Mouse (Mus musculus) forebrain, embryonic 15.5 days (tissue): ENCODE measurements at regions not wholly inside any gene's neighbourhood (a gene's known extent, or its start where the extent isn't known, plus 50 kb on each side); places are given as distances from the start of the nearest gene placed in this dataset.

ENCODE experiments used
- ATAC-seq: fragments of 200-750 bp; cut with Nextera tagmentation; replicated peaks from 2 replicates; pipeline ENCODE4 v1.8.0; 2017; ENCODE audit warnings: mild to moderate bottlenecking, moderate TSS enrichment, moderate library complexity
- H3K27ac ChIP-seq: fragments of 300-500 bp; sonication (generic); replicated peaks from 2 replicates; pipeline ENCODE4 v1.5.1; 2015; ENCODE audit warnings: mild to moderate bottlenecking, inconsistent platforms
- H3K27me3 ChIP-seq: fragments of 300-500 bp; sonication (generic); 2 replicates; pipeline ENCODE4 v1.6.1; 2015; ENCODE audit warnings: inconsistent platforms
- H3K36me3 ChIP-seq: fragments of 300-500 bp; sonication (generic); 2 replicates; pipeline ENCODE4 v1.6.1; 2015; ENCODE audit warnings: mild to moderate bottlenecking, inconsistent platforms
- H3K4me1 ChIP-seq: fragments of 300-500 bp; sonication (generic); 2 replicates; pipeline ENCODE4 v1.6.1; 2015; ENCODE audit warnings: inconsistent platforms
- H3K4me2 ChIP-seq: fragments of 300-500 bp; sonication (generic); replicated peaks from 2 replicates; pipeline ENCODE4 v1.6.1; 2015; ENCODE audit warnings: mild to moderate bottlenecking, inconsistent platforms
- H3K4me3 ChIP-seq: fragments of 300-500 bp; sonication (generic); 2 replicates; pipeline ENCODE4 v1.5.1; 2015; ENCODE audit warnings: mild to moderate bottlenecking, inconsistent platforms
- H3K9ac ChIP-seq: fragments of 300-500 bp; sonication (generic); replicated peaks from 2 replicates; pipeline ENCODE4 v1.6.1; 2015; ENCODE audit warnings: mild to moderate bottlenecking, inconsistent platforms
- H3K9me3 ChIP-seq: fragments of 300-500 bp; sonication (generic); 2 replicates; pipeline ENCODE4 v1.6.1; 2016; ENCODE audit warnings: inconsistent platforms
- WGBS: fragments of 180-500 bp; shearing (Covaris S2); methylation state at CpG from one replicate; pipeline ENCODE4 v1.1.7; 2015; ENCODE audit warnings: mixed read lengths; 5-methylcytosine and 5-hydroxymethylcytosine counted together

GRCm38 (mm10) chr1:81904056-81904455, 328.9 kb upstream of the Gm9747 start:
- Histone ChIP-seq H3K4me3 (no peak overlapping the region), H3K36me3 (no peaks in the 10 kb centered on the region), H3K4me1 (no peaks in the 10 kb centered on the region), H3K27ac (no peak overlapping the region), H3K4me2 (no peak overlapping the region), H3K27me3 (no peaks in the 10 kb centered on the region), H3K9me3 (no peaks in the 10 kb centered on the region), H3K9ac (no peak overlapping the region)
- ATAC-seq, result no peak
- 88% methylated on average over 3 of the region's 3 CpGs for WGBS

GRCm38 (mm10) chr1:81912607-81913006, 320.3 kb upstream of the Gm9747 start:
- Histone ChIP-seq H3K27me3 (no peaks in the 10 kb centered on the region), H3K9me3 (no peaks in the 10 kb centered on the region), H3K4me2 (no peak overlapping the region), H3K4me1 (no peaks in the 10 kb centered on the region), H3K27ac (no peak overlapping the region), H3K4me3 (no peak overlapping the region), H3K9ac (no peak overlapping the region), H3K36me3 (no peaks in the 10 kb centered on the region)
- ATAC-seq, result no peak

DNA sequence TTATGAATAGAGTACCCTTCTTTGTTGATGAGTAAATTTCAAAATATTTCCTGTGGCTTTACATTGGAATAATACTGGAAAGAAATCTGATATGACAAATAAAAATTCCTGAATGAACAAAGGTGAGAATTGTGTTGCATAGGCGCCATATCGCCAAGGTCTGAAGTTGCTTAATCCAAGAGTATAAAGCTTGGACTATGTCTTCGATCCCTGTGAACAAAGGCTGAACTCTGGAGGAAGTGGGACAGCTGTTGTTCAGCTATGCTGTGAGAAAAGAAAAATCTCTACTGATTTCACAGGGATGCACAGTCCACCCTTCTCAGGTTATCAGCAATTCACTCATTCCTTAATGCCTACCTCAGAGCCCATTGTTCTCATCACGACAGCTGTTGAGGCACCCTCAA, 319.3 kb upstream of the Gm9747 start:
- no peak for ATAC-seq
- WGBS, result 80% methylated on average over 4 of the region's 4 CpGs

DNA sequence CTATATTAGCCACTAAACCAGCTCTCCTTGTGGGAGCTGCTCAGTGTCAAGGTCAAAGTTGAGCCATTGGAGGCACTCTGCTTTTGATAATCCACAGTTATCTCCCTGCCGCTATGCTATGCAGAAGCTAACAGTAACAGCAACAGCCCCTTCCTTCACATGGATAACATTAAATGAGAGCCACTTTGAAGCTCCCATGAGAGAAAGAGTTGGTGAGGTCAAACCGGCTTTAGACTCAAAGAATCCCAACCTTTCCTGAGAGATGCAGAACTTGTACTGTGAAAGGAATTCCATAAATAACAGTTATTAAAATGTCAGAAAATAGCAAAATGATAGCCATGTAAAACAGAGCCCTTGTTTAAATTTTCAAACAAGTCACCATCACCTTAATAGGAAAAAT, 316.1 kb upstream of the Gm9747 start:
- WGBS, result 88% methylated on average over 2 of the region's 2 CpGs
- ATAC-seq, result no peak
- Histone ChIP-seq H3K36me3 (no peaks in the 10 kb centered on the region), H3K4me2 (no peak overlapping the region), H3K9ac (no peak overlapping the region), H3K27me3 (no peaks in the 10 kb centered on the region), H3K27ac (no peak overlapping the region), H3K4me1 (no peaks in the 10 kb centered on the region), H3K9me3 (no peaks in the 10 kb centered on the region), H3K4me3 (no peak overlapping the region)

More for the DNA sequence above, 319.3 kb upstream of the Gm9747 start:
- Histone ChIP-seq H3K36me3 (no peaks in the 10 kb centered on the region), H3K9ac (no peak overlapping the region), H3K4me2 (no peak overlapping the region), H3K4me3 (no peak overlapping the region), H3K9me3 (no peaks in the 10 kb centered on the region), H3K27me3 (no peaks in the 10 kb centered on the region), H3K27ac (no peak overlapping the region), H3K4me1 (no peaks in the 10 kb centered on the region)

DNA sequence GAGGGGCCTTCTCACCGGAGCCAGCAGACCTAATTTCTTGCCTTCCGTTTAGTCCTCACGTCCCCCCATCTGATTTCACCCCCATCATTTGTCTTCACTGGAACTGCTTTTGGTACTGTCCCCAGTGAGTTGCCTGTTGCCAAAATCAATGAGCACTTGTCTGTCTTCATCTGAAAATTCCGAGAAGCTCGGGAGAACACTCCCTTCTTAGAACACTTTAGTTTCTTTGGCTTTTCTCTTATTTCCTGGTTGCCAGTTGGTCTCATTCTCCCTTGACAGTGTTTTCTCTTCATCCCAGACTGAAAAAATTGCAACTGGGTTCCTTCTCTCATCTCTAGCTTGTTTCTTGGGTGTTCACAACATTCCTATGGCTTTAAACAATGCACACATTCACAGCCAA, 305.2 kb upstream of the Gm9747 start:
- Histone ChIP-seq H3K9me3 (no peaks in the 10 kb centered on the region), H3K4me3 (no peak overlapping the region), H3K9ac (no peak overlapping the region), H3K27me3 (no peaks in the 10 kb centered on the region), H3K36me3 (no peaks in the 10 kb centered on the region), H3K27ac (no peak overlapping the region), H3K4me1 (no peaks in the 10 kb centered on the region), H3K4me2 (no peak overlapping the region)
- no peak for ATAC-seq
- 94% methylated on average over 5 of the region's 5 CpGs for WGBS

DNA sequence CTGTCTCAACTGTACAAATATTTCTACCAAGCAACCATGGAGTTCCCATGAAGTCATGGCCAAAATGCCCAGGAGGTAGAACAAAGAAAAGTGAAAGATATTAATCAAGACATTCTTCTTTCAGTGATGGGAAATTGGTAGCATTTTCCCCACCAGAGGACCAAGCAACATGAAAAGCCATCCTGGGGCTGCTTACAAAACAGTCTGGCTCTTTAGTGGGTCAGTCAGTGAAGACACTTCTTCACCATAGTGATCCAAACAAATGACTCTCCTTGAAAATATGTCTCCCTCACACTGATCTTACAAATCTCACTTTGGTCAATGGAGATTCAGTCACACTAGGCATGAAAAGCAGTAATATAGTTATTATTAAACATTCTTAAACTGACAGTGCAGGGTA, 299.8 kb upstream of the Gm9747 start:
- H3K9ac ChIP-seq, result no peak overlapping the region
- no peak for ATAC-seq
- H3K27me3 ChIP-seq, result no peaks in the 10 kb centered on the region
- no peaks in the 10 kb centered on the region for H3K9me3 ChIP-seq
- H3K4me3 ChIP-seq, result no peak overlapping the region
- H3K4me1 ChIP-seq, result no peaks in the 10 kb centered on the region
- no peaks in the 10 kb centered on the region for H3K36me3 ChIP-seq
- no peak overlapping the region for H3K27ac ChIP-seq
- no peak overlapping the region for H3K4me2 ChIP-seq

- Histone ChIP-seq H3K27ac (no peak overlapping the region), H3K36me3 (no peaks in the 10 kb centered on the region), H3K4me1 (no peaks in the 10 kb centered on the region), H3K4me3 (no peak overlapping the region), H3K9ac (no peak overlapping the region), H3K27me3 (no peaks in the 10 kb centered on the region), H3K9me3 (no peaks in the 10 kb centered on the region), H3K4me2 (no peak overlapping the region)
- 71% methylated on average over 5 of the region's 5 CpGs for WGBS
- no peak for ATAC-seq
Measured at GRCm38 (mm10) chr1:81945236-81945635, 287.7 kb upstream of the Gm9747 start.

GRCm38 (mm10) chr1:81950140-81950550, 282.8 kb upstream of the Gm9747 start:
- Histone ChIP-seq H3K27me3 (no peaks in the 10 kb centered on the region), H3K9ac (no peak overlapping the region), H3K4me3 (no peak overlapping the region), H3K4me1 (no peaks in the 10 kb centered on the region), H3K27ac (no peak overlapping the region), H3K4me2 (no peak overlapping the region), H3K36me3 (no peaks in the 10 kb centered on the region), H3K9me3 (no peaks in the 10 kb centered on the region)
- 87% methylated on average over 3 of the region's 3 CpGs for WGBS
- ATAC-seq, result no peak

GRCm38 (mm10) chr1:81950853-81951252, 282.1 kb upstream of the Gm9747 start:
- whole genome bisulfite sequencing, result 62% methylated on average over 1 of the region's 1 CpGs
- Histone ChIP-seq H3K9ac (no peak overlapping the region), H3K4me1 (no peaks in the 10 kb centered on the region), H3K27ac (no peak overlapping the region), H3K27me3 (no peaks in the 10 kb centered on the region), H3K36me3 (no peaks in the 10 kb centered on the region), H3K9me3 (no peaks in the 10 kb centered on the region), H3K4me2 (no peak overlapping the region), H3K4me3 (no peak overlapping the region)
- ATAC-seq, result no peak

GRCm38 (mm10) chr1:81951493-81952011, 281.4 kb upstream of the Gm9747 start:
- H3K4me2 ChIP-seq, result no peak overlapping the region
- no peaks in the 10 kb centered on the region for H3K36me3 ChIP-seq
- no peak overlapping the region for H3K9ac ChIP-seq
- no peaks in the 10 kb centered on the region for H3K4me1 ChIP-seq
- H3K27ac ChIP-seq, result no peak overlapping the region
- no peaks in the 10 kb centered on the region for H3K9me3 ChIP-seq
- no peaks in the 10 kb centered on the region for H3K27me3 ChIP-seq
- 88% methylated on average over 4 of the region's 4 CpGs for WGBS
- no peak for ATAC-seq
- H3K4me3 ChIP-seq, result no peak overlapping the region

GRCm38 (mm10) chr1:81952095-81952494, 280.8 kb upstream of the Gm9747 start:
- Histone ChIP-seq H3K27me3 (no peaks in the 10 kb centered on the region), H3K9me3 (no peaks in the 10 kb centered on the region), H3K4me1 (no peaks in the 10 kb centered on the region), H3K9ac (no peak overlapping the region), H3K27ac (no peak overlapping the region), H3K4me2 (no peak overlapping the region), H3K36me3 (no peaks in the 10 kb centered on the region), H3K4me3 (no peak overlapping the region)
- WGBS, result 58% methylated on average over 3 of the region's 3 CpGs
- no peak for ATAC-seq

DNA sequence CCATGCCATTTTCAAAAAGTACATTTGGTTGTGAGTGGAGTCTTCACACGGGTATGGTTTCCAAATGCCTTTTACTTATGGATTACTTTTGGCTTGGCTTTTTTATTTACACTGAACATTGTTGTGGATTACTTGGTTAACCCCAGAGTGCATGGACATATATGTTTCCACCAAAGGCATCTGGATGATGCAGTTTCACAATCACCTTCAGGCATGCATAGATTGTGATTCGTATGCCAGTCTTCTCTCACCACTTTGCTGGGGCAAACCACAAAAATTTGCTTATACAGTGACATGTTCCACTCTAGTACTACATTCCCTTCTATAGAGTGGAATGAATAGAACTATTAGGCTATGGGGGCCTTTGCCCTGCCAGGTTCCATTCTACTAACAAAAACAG, 278.4 kb upstream of the Gm9747 start:
- no peaks in the 10 kb centered on the region for H3K36me3 ChIP-seq
- H3K4me3 ChIP-seq, result no peak overlapping the region
- no peaks in the 10 kb centered on the region for H3K9me3 ChIP-seq
- no peaks in the 10 kb centered on the region for H3K4me1 ChIP-seq
- H3K9ac ChIP-seq, result no peak overlapping the region
- H3K27ac ChIP-seq, result no peak overlapping the region
- WGBS, result 84% methylated on average over 2 of the region's 2 CpGs
- no peaks in the 10 kb centered on the region for H3K27me3 ChIP-seq
- H3K4me2 ChIP-seq, result no peak overlapping the region
- ATAC-seq, result no peak

DNA sequence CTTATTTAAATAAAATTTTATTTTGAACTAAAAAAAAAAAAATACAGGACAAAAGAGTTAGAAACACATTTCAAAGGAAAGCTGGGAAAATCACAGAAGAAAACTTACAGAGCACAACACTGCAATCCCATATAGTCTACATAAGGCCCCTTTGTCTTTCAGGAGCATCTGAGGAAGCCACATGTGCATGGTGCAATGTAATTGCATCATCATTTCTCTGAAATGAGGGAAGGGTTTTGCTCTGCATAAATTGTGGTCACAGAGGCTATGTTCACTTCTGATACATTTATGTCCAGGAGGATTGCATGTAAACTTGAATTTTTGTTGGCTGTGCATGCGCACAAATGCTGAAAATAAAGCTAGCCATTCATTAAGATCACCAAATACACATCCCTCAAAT, 265.9 kb upstream of the Gm9747 start:
- 88% methylated on average over 1 of the region's 1 CpGs for WGBS
- H3K9me3 ChIP-seq, result no peaks in the 10 kb centered on the region
- peaks cover 13% of the 10 kb centered on the region for H3K4me1 ChIP-seq
- H3K9ac ChIP-seq, result no peak overlapping the region
- H3K4me2 ChIP-seq, result no peak overlapping the region
- no peak overlapping the region for H3K4me3 ChIP-seq
- no peaks in the 10 kb centered on the region for H3K27me3 ChIP-seq
- 0 out of 2 replicates have a peak overlapping the region, but pooled peaks have one; percentile 23 for H3K27ac ChIP-seq
- ATAC-seq, result no peak
- no peaks in the 10 kb centered on the region for H3K36me3 ChIP-seq
